Mouse (Mus musculus) frontal cortex, postnatal 14 days (tissue): ENCODE measurements around the gene Atg9b.
"Not testable (repeated sequence)": the region's sequence is repeated elsewhere in the genome, so short reads cannot be mapped to it uniquely, and the experiment has no call there.

Source experiments
- DNase-seq, 2 experiments: peaks; one replicate each; pipeline ENCODE4 v3.0.0; 2022; ENCODE audit warnings: low spot score in 2 of 2

Atg9b gene

DNA sequence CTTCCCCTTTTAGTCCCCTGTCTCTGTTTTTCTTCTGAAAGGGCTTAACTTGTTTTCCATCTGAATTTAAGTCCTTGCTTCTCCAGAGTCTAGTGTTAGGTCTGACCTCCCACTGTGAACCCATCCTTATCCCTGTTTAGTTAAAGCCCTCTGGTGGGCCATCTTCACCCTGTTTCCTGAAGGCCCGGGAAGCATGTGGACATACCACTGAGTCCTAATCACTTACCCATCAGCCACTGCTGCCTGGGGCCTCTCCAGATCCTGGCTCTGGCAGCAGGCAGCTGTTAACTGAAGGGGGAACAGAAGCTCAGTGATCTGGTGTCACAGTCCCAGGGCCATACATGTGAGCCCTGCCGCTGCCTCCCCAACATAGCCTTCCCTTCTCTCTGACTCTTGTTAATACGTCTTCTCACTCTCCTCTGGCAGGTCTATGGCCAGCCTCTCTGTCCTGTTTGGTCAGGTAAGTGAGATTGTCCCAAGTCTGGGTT, 13.5 kb upstream of the Atg9b start:
- no peak for DNase-seq

DNA sequence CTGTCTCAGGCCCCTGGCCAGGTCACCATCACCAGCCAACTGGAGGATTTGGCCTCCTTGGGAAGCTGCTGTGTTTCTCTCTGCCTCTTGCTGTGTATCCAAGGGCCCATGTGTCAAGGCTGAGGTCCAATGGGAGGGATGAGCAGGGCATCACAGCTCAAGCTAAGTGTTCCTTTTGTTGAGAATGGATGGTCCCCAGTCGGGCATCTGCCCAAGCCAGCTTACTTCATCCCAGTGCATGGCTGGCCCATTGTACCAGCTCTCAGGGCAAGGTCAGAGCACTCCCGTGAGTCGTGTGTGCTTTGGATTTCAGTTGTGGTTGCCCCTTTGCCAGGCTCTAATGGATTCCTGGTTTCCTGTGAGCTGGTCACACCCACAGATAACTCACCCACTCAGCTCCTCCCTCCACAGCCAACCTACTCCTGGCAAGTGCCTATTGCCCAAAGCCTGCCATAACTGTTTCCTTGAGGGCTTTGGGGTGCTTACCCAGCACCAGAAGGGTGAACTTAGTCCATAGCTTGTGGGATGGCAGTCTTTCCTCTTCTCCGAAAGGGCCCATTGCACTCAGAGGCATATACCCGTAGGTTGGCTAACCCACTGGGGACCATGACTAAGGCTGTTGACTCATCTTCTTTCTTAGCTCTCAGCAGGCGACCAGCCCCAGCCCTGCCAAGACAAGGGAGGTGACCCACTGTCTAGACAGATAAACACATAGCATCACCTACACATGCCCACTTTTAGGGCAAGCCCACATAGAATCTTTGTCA, 12.8 kb upstream of the Atg9b start:
- no peak for DNase-seq

DNA sequence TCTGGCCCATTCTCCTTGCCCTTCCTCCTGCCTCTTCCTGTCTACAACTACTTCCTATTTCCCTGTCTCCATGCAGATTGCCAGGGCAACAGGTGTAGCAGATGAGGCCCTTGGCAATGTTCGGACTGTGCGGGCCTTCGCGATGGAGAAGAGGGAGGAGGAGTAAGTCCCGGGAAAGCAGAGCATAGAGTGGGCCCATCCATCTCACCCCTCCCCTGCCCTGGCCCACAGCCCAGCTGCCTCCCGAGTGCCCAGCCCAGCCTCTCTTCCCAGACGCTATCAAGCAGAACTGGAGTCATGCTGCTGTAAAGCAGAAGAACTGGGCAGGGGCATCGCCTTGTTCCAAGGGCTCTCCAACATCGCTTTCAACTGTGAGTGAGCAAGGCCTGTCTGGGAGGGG, 10.0 kb upstream of the Atg9b start:
- no peak for DNase-seq

DNA sequence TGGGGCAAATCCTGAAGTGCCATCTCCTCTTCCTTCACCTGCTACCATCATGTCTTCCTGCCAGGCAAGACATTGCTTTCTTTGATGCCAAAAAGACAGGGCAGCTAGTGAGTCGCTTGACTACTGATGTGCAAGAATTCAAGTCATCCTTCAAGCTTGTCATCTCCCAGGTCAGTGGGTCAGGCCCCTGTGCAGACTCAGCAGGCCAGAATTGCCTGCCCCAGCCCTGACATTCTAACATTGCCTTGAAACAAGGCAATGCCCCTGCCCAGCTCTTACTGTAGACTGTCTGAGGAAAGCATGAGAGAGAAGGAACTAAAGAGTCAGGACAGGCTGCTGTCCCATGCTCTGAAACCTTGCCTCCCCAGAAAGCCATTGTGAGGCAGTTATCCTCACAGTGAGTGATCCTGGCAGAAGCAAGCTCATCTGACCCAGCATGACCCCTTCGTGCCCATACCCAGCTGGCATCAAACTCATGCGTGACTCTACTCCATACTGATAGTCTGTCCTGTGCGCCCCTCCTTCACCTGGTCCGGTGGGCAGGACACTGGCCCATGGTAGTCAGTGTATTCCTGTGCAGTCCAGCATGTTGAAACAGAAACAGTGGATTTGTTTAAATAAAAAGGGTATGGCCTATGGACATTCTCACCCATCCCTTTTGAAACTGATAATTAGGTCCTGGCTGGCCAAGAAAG, 9.1 kb upstream of the Atg9b start:
- no peak for DNase-seq

DNA sequence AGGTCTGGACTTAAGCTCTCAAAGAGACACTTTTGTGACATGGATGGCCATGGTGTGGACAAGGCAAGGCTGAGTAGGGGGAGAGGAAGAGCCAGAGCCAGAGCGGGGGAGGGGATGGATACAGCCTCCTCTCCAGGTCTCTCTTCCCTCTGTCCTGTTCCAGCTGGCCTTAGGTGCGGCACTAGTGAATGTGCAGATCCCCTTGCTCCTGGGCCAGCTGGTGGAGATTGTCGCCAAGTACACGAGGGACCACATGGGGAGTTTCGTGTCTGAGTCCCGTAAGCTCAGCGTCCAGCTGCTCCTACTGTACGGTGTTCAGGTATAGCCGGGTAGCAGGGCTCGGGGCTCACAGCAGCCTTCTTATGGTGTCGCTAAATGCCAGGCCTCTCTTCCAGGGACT, 8.4 kb upstream of the Atg9b start:
- DNase-seq: no peak

DNA sequence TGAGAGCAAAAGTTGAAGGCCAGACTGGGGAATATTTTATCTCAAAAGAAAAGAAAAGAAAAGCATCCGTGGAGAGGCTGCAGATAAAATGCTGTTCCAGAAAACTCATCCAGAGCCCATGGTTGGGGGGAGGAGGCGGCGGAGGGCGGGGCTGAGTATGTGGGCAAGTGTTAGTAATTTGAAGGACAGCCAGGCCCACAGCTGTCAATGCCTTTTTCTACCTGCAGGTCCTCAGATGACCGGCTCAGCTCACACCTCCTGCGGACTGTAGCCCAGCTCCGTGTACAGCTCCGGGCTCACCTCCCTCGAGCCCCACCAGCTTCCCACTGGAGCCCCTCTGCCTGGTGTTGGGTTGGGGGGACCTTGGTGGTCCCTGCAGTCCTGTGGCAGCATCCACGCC, 7.7 kb upstream of the Atg9b start:
- no peak for DNase-seq

DNA sequence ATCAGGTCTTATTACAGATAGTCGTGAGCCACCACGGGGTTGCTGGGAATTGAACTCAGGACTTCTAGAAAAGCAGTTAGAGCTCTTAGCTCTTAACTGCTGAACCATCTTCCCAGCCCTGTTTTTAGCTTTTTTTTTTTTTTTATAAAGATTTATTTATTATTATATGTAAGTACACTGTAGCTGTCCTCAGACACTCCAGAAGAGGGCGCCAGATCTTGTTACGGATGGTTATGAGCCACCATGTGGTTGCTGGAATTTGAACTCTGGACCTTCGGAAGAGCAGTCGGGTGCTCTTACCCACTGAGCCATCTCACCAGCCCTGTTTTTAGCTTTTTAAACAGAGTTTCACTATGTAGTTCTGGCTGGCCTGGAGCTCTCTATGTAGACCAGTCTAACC, 4.3 kb upstream of the Atg9b start:
- not testable (repeated sequence) for DNase-seq

DNA sequence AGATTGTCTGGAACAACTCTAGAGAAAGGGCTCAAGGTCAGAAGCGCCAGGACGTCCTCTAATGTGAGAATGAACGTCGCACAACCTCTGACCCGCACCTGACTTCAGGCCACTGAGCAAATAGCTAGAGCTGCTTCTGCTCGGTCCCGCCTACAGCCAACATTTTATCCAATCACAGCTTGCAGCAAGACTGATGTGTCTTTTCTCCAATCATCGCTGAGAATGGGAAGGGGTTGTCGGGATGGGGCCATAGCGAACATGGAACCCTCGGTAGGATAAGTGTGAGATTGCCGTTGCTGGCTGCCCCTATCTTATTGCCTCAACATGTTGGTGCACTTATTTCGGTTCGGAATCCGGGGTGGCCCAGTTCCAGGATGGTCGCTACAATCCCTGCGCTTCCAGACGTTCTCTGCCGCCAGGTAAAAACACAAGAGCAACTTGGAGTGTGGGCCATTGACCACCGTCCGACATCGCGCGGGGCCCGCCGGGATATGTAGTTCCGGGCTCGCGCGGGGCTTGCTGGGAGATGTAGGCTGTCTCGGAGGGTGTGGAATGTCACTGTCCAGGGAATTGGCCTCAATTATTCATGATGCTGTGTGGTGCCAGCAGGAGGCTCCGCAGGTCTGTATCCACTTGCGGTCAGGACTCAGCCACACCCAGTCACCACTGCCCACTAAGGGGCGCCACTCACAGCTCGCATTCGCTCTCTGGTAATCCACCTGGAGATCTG, 2.4 kb upstream of the Atg9b start:
- DNase-seq: peak; percentile 94 to 95

DNA sequence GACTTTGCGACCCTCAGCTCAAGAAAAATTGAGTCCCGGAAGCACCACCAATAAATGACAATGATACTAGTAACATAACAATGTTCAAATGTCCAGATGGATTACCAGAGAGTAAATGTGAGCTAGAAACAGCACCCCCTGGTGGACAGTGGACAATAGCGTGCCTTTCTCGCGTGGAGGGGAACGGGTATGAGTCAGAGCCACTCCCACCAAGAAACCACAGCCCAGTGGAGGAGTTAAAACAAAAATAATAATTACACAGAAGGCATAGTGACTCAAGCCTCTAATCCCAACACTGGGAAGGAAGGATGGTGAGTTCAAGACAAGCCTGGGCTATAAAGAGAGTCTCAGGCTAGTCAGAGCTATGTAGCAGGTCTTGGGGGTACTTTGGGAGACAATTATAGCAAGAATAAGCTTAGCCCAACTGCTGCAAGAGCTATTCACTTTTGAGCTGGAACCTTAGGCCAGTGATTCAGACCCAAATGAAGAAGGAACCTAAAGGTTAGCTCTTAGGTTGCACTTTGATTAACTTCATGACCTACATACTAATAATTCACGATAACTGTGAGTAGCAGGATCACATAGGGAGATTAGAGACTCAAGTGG, 1.6 kb upstream of the Atg9b start, which contains the start of gene Abcb8:
Abcb8 (plus strand) TSS at position 272 of the 606 bp plus-strand sequence.
- peak; percentile 72 to 76 for DNase-seq

DNA sequence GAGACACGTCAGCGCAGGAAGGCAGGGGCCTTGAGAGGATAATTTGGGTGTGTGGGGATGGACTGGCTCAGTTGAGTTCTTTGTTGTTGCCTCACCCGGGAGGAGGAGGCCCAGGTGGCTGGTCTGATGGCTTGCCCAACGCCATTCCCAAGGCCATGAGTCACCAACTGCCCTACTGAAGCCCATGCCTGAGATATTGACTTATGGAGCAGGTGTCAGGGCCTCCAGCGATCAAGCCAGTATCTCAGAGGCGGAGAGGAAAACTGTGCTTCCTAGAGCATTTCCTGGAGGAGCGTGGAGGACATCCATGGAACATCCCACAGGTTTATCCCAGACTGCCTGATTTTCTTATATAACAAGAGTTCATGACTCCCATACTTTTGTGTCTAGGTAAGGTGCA, 781 bp upstream of the Atg9b start:
- DNase-seq: no peak

DNA sequence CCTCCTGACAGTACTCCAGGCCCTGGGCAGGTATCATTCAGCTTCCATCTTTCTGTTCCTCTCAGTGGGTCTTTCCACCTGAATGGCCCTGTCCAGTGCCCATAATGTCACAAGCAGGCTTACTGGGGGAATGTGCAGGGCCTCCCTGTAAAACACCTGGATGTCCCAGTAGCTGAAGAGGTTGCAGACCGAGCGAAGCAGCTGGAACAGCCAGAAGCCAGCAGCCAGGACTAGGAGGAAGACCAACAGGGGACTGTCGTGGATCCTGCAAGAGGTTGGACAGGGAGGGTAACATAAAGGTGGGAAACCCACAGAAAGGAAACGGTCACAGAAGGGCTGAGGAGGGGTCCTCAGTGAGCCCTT, 2.3 kb downstream of the Atg9b start:
- DNase-seq: no peak

DNA sequence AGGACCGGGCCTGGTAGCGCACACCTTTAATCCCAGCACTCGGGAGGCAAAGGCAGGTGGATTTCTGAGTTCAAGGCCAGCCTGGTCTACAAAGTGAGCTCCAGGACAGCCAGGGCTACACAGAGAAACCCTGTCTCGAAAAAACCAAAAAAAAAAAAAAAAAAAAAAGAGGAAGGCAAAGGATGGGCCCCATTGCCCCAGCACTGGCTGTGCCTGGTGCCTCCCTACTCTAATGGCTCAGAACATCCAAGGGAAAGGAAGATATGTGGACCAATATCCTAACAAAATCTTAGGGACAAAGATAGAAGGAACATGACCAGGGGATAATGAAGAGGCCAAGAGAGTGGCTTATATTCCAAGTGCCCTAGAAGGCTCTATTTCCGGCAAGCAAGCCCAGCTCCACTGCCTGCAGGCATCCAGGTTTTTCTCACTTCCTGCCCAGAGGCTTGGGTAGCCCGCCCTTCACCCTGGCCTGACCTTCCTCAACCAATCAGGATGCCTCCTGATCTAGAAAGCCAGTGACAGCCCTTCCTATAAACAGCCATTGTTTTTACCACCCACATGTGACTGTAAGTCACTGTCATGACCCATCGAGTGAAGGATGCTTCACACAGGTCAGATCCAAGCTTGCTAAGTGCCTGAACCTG, 2.8 kb downstream of the Atg9b start:
- DNase-seq: no peak

DNA sequence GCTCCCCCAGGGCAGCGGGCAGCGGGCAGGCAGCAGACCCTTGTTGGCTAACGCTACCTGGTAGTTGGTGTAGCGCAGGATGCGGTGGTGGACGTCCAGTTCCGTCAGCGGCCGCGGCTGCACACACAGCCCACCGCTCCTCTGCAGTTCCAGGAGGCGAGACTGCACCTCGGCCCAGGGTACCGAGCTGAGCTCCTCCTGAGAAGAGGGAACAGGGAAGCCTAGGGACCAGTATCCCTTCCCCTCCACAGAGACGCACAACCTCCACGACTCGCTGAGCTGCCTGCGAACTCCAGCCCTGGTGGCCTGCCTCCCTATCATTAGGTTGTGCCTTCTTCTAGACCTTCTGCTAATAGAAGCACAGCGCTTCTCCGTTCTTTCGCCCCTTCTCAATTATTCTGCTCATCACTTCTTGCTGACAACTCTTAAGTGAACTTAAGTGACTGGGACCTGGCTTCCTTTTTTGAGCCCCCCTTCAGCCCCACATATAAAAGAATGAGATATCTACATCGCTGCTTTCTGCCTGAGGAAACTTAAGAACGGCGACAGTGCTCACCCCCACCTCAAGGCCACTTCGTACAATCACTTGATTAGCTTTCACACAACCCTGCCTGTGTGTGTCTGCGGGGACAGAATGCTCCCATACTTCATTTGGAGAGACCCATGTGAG, 3.6 kb downstream of the Atg9b start:
- no peak for DNase-seq

DNA sequence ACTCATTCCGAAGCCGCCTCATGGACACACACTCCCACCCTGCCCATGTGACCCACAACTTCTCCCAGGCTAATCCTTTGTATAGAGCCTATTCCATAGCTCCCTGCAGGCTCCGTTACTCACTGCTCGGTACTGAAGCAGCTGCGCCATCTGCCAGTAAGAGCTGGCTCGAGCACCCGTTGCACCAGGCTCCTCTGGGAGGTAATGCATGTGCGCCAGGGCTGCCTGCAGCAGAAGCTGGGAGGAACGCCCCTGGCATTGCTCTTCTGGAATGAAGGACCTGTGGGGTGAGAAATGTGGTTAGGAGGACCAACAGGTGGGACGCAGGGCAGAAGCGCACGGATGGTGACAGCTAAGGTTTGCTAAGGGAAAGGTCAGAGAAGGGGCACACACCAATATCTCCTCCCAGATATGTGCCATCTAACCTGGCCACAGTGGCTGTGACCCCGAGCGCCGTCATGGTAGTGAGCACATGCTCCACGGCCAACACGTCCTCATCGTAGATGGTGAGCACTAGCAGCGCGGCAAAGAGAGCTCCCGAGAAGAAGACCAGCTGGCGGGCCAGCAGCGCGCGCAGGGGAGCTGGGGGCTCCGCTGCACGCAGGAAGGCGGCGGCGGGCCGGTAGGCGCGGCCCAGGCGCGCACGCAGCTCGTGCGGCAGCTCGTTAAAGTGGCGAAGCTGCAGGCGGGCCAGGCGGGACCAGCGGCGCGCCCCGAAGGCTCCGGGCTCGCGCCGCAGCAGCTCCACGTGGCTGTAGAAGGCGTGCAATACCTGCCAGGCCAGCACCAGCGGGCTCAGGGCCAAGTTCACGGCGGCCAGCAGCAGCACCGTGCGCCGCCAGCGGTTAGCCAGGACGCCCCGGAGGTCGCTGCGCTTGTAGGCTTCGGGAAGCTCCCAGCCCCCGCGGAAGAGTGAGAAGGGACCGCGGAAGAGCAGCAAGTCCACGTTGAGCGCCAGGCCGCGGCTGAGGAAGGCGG, 4.4 kb downstream of the Atg9b start:
- peak; percentile 60 to 61 for DNase-seq

DNA sequence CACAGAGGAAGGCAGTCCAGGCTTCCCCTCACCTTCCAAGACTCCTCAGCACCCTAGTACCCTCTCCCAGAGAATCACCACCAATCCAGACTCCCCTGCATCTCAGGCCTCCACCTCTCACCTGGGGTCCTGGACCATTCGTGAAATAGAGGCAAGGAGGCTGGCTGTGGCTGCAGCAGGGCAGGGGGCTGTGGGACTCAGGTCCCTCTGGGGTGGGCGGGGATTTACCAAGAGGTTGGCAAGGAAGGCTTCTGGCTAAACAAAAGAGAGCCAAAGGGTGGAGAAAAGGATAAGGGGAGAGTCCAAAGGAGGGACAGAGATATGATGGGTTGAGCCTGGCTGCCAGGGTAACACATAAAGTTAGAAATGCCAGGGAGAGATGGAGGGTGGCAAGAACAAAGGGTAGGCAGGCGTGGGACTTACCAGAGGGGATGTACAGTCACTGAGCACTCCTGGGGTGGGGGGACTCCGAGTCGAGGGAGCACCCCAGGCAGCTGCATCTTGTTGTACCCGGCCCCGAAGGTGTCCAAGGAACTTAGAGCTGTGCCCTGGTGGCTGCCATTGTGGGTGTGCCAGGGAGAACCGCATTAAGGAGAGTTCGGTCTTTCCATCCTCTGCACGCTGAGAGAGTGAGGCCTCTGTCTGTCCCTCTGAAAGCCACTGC, 5.9 kb downstream of the Atg9b start:
- DNase-seq: no peak

DNA sequence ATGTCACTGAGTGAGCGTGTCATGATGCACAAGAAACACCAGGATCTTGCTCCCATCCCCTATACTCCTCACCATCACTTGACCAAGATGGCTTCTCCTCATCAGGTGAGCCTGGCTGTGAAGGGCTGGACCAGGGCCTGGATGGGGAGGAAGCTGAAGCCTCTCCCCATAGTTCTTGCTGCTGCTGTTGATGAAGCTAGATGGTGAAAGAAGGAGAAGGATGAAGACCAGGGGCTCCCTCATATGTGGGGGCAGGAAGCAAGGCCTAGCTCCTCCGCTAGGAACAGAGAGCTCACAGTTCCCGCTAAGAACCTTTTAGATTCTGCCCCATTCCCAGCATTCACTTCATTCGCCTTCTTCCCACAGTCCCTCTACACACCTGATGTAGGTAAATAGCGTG, 6.6 kb downstream of the Atg9b start:
- no peak for DNase-seq

DNA sequence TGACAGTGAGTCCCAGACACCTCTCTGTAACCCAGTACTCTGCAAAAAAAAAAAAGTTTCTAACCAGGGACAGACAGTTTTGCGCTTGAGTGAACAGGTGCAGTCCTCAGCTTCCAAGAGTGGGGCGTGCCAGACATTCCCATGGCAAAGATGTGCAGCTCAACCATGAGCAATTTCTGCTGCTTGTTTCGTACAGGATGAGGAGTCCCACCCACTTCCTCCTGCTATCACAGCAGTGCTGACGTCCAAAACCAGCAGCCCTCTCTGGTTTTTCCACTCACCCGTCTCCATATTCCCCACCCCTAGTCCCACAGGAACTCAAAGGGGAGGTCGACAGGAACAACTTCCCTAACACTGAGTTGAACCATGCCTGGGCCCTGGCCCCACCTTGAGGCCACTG, 7.5 kb downstream of the Atg9b start:
- no peak for DNase-seq

DNA sequence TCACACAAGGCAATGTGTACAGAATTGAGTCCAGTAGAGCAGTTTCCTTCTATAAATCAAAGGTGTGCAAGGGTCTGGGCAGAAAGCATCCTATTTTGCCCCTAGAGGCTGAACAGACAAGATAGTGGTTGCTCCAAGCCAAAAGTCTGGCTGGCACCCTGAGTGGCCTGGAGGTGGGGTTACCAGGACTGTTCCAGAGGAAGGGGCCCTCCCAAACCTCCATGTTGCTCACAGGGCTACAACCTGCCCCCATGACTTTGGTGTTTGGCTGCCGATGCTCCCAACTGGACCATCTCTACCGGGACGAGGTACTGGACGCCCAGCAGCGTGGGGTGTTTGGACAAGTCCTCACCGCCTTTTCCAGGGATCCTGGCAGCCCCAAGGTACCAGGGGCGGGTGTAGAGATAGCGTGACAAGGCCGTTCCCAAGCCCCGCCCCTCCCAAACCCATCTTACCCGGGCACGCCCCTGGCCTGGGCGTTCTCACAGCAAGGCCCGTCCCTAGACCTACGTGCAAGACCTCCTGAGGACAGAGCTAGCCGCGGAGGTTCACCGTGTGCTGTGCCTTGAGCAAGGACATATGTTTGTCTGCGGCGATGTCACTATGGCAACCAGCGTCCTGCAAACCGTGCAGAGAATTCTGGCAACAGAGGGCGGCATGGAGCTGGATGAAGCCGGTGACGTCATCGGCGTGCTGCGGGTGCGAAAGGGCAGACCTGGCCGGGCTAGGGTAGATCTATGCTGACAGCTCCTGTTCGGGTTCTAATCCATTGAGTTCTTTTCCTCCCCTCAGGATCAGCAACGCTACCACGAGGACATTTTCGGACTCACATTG, 8.7 kb downstream of the Atg9b start:
- DNase-seq: peak; percentile 86 to 87
